Mouse (Mus musculus) limb, embryonic 11.5 days (tissue): ENCODE results near the gene Zfp446. TPM values are rescaled to one million over a fixed set of nuclear protein-coding genes. Genes with fewer than 3 reads are reported as not detected.

Source experiments
- ATAC-seq: fragments of 200-750 bp; cut with Nextera tagmentation; 2 replicates; pipeline ENCODE4 v1.8.0; 2017; ENCODE audit warnings: low read depth; ENCODE audit not compliant: insufficient number of reproducible peaks, low FRiP score, low TSS enrichment
- DNase-seq: peaks from one replicate; pipeline ENCODE4 v3.0.0-alpha.2; 2015; ENCODE audit warnings: low spot score
- H3K27ac ChIP-seq: fragments of 300-500 bp; sonication (generic); replicated peaks from 2 replicates; pipeline ENCODE4 v1.5.1; 2014; ENCODE audit warnings: low read depth, mild to moderate bottlenecking, low read length
- H3K27me3 ChIP-seq: fragments of 300-500 bp; sonication (generic); 2 replicates; pipeline ENCODE4 v1.6.1; 2014; ENCODE audit warnings: mild to moderate bottlenecking, low read length, mixed read lengths; ENCODE audit not compliant: control insufficient read depth, insufficient read depth
- H3K36me3 ChIP-seq: fragments of 300-500 bp; sonication (generic); 2 replicates; pipeline ENCODE4 v1.6.1; 2014; ENCODE audit warnings: mild to moderate bottlenecking, low read length, moderate library complexity, mixed read lengths; ENCODE audit not compliant: control insufficient read depth, insufficient read depth
- H3K4me1 ChIP-seq: fragments of 300-500 bp; sonication (generic); 2 replicates; pipeline ENCODE4 v1.6.1; 2014; ENCODE audit warnings: low read length, mixed read lengths; ENCODE audit not compliant: control insufficient read depth, insufficient read depth
- H3K4me2 ChIP-seq: fragments of 300-500 bp; sonication (generic); 2 replicates; pipeline ENCODE4 v1.6.1; 2014; ENCODE audit warnings: low read depth, mild to moderate bottlenecking, moderate library complexity; ENCODE audit not compliant: severe bottlenecking
- H3K4me3 ChIP-seq: fragments of 300-500 bp; sonication (generic); 2 replicates; pipeline ENCODE4 v1.5.1; 2014; ENCODE audit warnings: low read depth, low read length
- H3K9ac ChIP-seq: fragments of 300-500 bp; sonication (generic); 2 replicates; pipeline ENCODE4 v1.6.1; 2014; ENCODE audit warnings: mild to moderate bottlenecking, low read length
- H3K9me3 ChIP-seq: fragments of 300-500 bp; sonication (generic); 2 replicates; pipeline ENCODE4 v1.6.1; 2016; ENCODE audit warnings: low read length; ENCODE audit not compliant: control insufficient read depth
- WGBS: fragments of 180-500 bp; shearing (Covaris S2); extraction: QIAGEN DNeasy Blood & Tissue Kit; methylation state at CpG from one replicate; pipeline ENCODE4 v1.1.7; 2014; 5-methylcytosine and 5-hydroxymethylcytosine counted together
- polyA plus RNA-seq: library from polyadenylated mRNA; unstranded; fragments of >200 nt; fragmentation: Nextera tagmentation; extraction: Ambion mirVana; gene quantifications from 2 replicates; pipeline ENCODE4 v1.2.1, GENCODE M21; 2014

Zfp446 gene
- polyA plus RNA-seq, 1 experiment from 2014 or later: 7.5 TPM

DNA sequence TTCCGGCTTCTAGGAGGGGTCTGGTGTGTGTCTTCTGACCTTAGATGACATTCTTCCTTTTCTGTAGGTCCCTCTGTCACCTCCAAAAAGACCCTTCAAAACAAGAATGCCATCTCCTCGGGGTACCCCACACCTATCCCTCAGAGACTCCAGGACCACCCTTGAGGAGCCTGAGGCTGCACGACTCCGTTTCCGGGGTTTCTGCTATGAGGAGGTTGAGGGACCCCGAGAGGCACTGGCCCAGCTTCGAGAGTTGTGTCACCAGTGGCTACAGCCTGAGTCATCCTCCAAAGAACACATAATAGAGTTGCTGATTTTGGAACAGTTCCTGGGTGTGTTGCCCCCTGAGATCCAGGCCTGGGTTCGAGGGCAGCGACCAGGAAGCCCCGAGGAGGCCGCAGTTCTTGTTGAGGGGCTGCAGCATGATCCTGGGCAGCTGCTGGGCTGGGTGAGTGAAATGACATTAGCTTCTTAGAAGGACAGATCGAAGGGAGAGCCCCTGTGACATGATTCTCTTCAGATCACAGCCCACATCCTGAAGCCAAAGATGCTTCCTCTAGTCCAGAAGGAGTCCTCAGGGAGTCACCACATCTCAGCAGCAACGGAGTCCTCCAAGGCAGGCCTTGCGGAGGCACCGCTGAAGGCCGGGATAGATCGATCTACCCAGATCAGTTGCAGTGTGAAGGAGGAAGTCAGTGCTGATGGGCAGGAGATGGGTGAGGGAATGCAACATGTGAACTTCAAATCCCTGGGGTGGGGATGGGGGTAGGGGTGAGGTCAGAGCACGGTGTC is 1.5 kb downstream of the Zfp446 start:
- no peak overlapping the region for H3K9ac ChIP-seq
- H3K9me3 ChIP-seq: no peaks in the 10 kb centered on the region
- 81% methylated on average over 18 of the region's 18 CpGs for WGBS
- no peaks in the 10 kb centered on the region for H3K27me3 ChIP-seq
- no peaks in the 10 kb centered on the region for H3K4me1 ChIP-seq
- no peak overlapping the region for H3K4me3 ChIP-seq
- no peak for DNase-seq
- peak overlapping the region; percentile 58; the same call in 1 of the 2 replicates for H3K4me2 ChIP-seq
- H3K36me3 ChIP-seq: peaks cover 3% of the 10 kb centered on the region; the same call in 1 of the 2 replicates
- no peak overlapping the region for H3K27ac ChIP-seq
- ATAC-seq: no peak

DNA sequence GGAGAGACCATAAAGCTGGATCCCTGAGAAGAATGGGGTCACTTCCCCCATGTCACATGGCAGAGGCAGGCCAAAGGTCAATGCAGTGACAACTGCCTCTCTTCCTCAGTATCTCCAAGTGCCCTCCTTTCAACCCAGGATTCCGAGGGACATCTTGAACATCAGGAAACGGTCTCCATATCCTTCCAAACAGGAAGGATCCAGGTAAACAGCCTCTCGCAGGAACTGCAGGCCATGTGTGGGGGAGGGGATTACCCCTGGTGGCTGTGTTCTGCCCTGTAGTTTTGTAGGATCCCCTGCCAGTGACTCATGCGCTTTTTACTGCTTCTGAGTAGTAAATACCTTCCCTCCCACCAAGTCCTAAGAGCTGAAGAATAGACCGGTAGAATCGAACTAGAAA is 2.1 kb downstream of the Zfp446 start:
- peaks cover 3% of the 10 kb centered on the region; the same call in 1 of the 2 replicates for H3K36me3 ChIP-seq
- H3K4me3 ChIP-seq: no peak overlapping the region
- H3K9me3 ChIP-seq: no peaks in the 10 kb centered on the region
- no peak for ATAC-seq
- H3K4me2 ChIP-seq: no peak overlapping the region
- H3K27ac ChIP-seq: no peak overlapping the region
- WGBS: 55% methylated on average over 6 of the region's 6 CpGs
- H3K9ac ChIP-seq: no peak overlapping the region
- no peaks in the 10 kb centered on the region for H3K27me3 ChIP-seq
- DNase-seq: no peak
- no peaks in the 10 kb centered on the region for H3K4me1 ChIP-seq

DNA sequence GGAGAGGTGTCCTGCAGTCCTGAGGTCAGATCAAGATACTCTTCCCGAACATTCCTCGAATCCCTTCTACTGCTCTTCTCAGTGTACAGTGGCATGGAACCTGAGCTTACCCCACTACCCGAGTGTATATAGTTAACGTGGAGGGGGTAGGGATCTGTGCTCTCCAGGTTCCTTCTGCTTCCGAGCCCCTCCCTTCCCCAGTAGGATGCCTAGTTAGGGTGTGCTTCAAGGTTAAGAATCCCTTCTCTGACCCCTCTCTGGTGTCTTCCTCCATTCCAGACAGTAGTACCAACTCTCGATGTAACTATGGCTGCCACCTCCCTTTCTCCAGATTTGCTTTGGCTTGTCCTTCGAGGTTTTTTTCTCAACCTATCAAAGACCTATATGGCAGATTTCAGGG is 2.6 kb downstream of the Zfp446 start:
- ATAC-seq: no peak
- no peaks in the 10 kb centered on the region for H3K27me3 ChIP-seq
- no peak for DNase-seq
- no peaks in the 10 kb centered on the region for H3K4me1 ChIP-seq
- no peak overlapping the region for H3K4me3 ChIP-seq
- H3K9me3 ChIP-seq: no peaks in the 10 kb centered on the region
- WGBS: 88% methylated on average over 7 of the region's 7 CpGs
- H3K27ac ChIP-seq: no peak overlapping the region
- H3K9ac ChIP-seq: no peak overlapping the region
- peaks cover 3% of the 10 kb centered on the region; the same call in 1 of the 2 replicates for H3K36me3 ChIP-seq
- H3K4me2 ChIP-seq: no peak overlapping the region

DNA sequence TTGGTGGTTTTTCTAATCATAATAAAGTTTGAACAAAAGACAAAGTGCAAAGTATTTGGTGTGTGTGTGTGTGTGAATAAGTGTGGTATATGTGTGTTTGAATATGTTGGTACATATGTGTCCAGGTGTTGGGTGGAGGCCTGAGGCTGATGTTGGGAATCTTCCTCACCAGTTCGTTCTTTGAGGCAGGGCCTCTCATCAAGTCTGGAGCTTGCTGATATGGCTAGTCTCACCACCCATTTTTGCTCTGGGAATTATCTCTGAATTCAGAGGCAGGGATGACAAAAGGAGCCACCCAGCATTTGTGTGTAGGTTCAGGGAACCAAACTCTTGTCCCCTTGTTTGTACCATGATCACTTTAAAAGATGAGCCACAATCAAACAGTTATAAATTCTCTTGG is 8.1 kb downstream of the Zfp446 start:
- H3K36me3 ChIP-seq: no peaks in the 10 kb centered on the region
- no peaks in the 10 kb centered on the region for H3K27me3 ChIP-seq
- no peaks in the 10 kb centered on the region for H3K4me1 ChIP-seq
- H3K4me3 ChIP-seq: no peak overlapping the region
- no peak overlapping the region for H3K9ac ChIP-seq
- no peak for DNase-seq
- no peak for ATAC-seq
- 91% methylated on average over 1 of the region's 1 CpGs for WGBS
- H3K4me2 ChIP-seq: no peak overlapping the region
- no peak overlapping the region for H3K27ac ChIP-seq
- no peaks in the 10 kb centered on the region for H3K9me3 ChIP-seq

DNA sequence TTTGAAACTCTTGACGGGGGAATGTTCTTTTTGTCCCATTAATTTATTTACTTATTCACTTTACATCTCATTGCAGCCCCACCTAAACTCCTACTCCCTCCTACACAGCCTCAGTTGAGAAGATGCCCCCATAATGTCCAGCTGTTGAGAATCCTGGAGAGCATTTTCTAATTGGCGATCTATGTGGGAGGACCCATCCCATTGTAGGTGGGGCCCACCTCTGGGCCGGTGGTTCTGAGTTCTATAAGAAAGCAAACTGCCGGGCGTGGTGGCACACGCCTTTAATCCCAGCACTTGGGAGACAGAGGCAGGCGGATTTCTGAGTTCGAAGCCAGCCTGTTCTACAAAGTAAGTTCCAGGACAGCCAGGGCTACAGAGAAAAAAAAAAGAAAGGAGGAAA is 9.3 kb downstream of the Zfp446 start:
- ATAC-seq (no peak), DNase-seq (no peak)
- 85% methylated on average over 8 of the region's 8 CpGs for WGBS
- H3K9ac ChIP-seq: no peak overlapping the region
- H3K36me3 ChIP-seq: no peaks in the 10 kb centered on the region
- no peaks in the 10 kb centered on the region for H3K27me3 ChIP-seq
- H3K4me2 ChIP-seq: no peak overlapping the region
- H3K27ac ChIP-seq: no peak overlapping the region
- H3K4me1 ChIP-seq: no peaks in the 10 kb centered on the region
- no peaks in the 10 kb centered on the region for H3K9me3 ChIP-seq
- H3K4me3 ChIP-seq: no peak overlapping the region

DNA sequence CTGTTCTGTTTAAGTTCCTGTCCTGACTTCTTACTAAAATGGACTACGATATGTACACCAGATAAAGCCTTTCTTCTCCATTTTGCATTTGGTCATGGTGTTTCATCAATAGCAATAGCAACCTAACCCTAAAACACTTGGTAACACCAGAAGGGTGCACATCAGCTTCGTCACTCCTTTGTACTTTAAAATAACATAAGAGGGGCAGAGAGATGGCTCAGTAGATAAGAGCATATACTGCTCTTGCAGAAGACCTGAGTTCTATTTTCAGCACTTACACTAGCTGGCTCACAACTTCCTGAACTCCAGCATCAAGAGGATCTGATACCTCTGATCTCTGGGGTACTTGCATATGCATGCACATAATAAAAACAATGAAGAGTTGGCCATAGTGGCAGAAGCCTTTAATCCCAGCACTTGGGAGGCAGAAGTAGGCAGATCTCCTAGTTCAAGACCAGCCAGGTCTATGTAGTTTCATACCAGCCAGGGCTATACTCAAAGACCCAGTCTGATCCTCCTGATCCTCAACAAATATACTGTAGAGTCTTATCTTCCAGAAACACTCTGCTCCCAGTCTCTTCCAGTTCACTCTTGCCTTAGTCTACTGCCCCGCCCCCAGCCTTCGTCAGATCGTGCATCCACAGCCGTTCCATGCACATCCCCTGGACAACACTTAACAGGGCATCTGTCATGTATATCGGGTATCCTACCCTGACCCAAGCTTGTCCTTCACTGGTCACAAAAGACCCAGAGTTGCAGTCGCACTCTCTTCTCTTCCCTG is 10.0 kb downstream of the Zfp446 start:
- H3K4me1 ChIP-seq: no peaks in the 10 kb centered on the region
- H3K9ac ChIP-seq: no peak overlapping the region
- DNase-seq (no peak), ATAC-seq (no peak)
- H3K27me3 ChIP-seq: no peaks in the 10 kb centered on the region
- no peaks in the 10 kb centered on the region for H3K9me3 ChIP-seq
- no peaks in the 10 kb centered on the region for H3K36me3 ChIP-seq
- H3K4me3 ChIP-seq: no peak overlapping the region
- no peak overlapping the region for H3K4me2 ChIP-seq
- H3K27ac ChIP-seq: no peak overlapping the region
- 84% methylated on average over 8 of the region's 8 CpGs for WGBS

DNA sequence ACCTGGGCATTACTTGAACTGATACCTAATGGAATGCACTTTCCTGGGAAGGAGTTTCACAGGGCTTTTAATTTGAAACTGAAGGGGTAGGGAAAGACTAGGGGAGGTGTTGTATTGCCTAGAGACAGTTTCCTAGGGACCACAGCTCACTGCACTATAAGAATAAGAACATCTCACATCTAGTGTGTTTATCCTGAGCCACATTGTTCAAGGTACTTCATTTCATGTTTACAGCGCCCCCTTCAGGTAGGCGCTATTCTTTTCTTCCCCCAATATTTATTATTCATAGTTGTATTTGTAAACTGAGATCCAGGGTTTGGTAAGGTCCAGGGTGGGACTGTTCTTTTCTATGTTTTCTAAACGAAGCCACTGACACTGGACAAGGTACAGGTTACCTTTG is 14.6 kb downstream of the Zfp446 start:
- 7% methylated on average over 3 of the region's 3 CpGs for WGBS
- H3K36me3 ChIP-seq: no peaks in the 10 kb centered on the region

DNA sequence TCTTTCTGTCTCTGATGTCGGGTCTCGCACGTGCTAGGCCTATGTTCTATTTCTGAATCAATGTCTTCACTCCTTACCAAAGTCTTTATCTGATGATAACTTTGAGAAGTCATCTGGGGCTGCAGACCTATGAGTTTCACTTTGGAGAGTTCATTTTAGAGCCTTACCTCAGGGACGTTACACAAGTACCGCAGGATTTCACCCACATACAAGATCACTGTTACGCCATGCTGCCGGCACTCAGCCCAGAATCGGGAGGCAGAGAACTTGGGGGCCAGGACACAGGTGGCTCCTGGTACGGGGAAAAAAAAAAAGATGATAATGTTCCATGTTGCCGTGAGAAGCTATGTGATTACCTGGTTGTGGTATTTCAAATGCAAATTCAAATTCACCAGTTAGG is 15.5 kb downstream of the Zfp446 start:
- no peak overlapping the region for H3K4me2 ChIP-seq
- DNase-seq: no peak
- 88% methylated on average over 10 of the region's 10 CpGs for WGBS
- no peaks in the 10 kb centered on the region for H3K4me1 ChIP-seq
- no peaks in the 10 kb centered on the region for H3K27me3 ChIP-seq
- ATAC-seq: no peak
- no peaks in the 10 kb centered on the region for H3K9me3 ChIP-seq
- H3K4me3 ChIP-seq: no peak overlapping the region
- no peaks in the 10 kb centered on the region for H3K36me3 ChIP-seq
- H3K27ac ChIP-seq: no peak overlapping the region
- no peak overlapping the region for H3K9ac ChIP-seq

More for the DNA sequence above, 14.6 kb downstream of the Zfp446 start:
- no peaks in the 10 kb centered on the region for H3K9me3 ChIP-seq
- H3K9ac ChIP-seq: no peak overlapping the region
- no peak overlapping the region for H3K4me2 ChIP-seq
- no peak overlapping the region for H3K27ac ChIP-seq
- ATAC-seq (no peak), DNase-seq (no peak)
- no peaks in the 10 kb centered on the region for H3K27me3 ChIP-seq
- H3K4me1 ChIP-seq: no peaks in the 10 kb centered on the region
- H3K4me3 ChIP-seq: no peak overlapping the region
